Mouse (Mus musculus) heart, adult 2 months (tissue): ENCODE results near the gene Mycbpap.

Experiments
- EP300 ChIP-seq: fragments of 200-500 bp; IDR thresholded peaks from 2 replicates; pipeline ENCODE4 v1.6.1; 2011; ENCODE audit warnings: low read depth, low read length, control low read depth; ENCODE audit not compliant: insufficient read depth
- POLR2A ChIP-seq: fragments of 200-500 bp; IDR thresholded peaks from 2 replicates; pipeline ENCODE4 v1.6.1; 2011; ENCODE audit warnings: mild to moderate bottlenecking, low read depth, low read length, control low read depth; ENCODE audit not compliant: insufficient read depth

GRCm38 (mm10) chr11:94469136-94470064 lies 52.1 kb downstream of the Mycbpap start:
- TF ChIP-seq POLR2A = no peak
- TF ChIP-seq EP300 = no peak
